Mouse (Mus musculus): ENCODE measurements at regions not wholly inside any gene's neighbourhood (a gene's known extent, or its start where the extent isn't known, plus 50 kb on each side); places are given as distances from the start of the nearest gene placed in this dataset.

GRCm38 (mm10) chr6:84514623-84515022, 79.1 kb downstream of the Cyp26b1 start:
- H3K4me3 ChIP-seq (ENCODE audit: low read depth, low read length), result no peak overlapping the region
- no peak overlapping the region for H3K27ac ChIP-seq (ENCODE audit: low read depth, low read length)
- 35% methylated on average over 3 of the region's 3 CpGs for WGBS
- H3K4me2 ChIP-seq (ENCODE audit: low read depth, low read length), result no peak overlapping the region
- no peaks in the 10 kb centered on the region for H3K9me3 ChIP-seq (ENCODE audit: control insufficient read depth, low read length)
- H3K4me1 ChIP-seq (ENCODE audit: control insufficient read depth, insufficient read depth, low read length), result no peaks in the 10 kb centered on the region
- peak; percentile 31; the same call in 1 of the 2 replicates for ATAC-seq (ENCODE audit: low read depth)
- H3K27me3 ChIP-seq (ENCODE audit: control insufficient read depth, insufficient read depth, low read length), result no peaks in the 10 kb centered on the region
- H3K36me3 ChIP-seq (ENCODE audit: control insufficient read depth, insufficient read depth, low read length), result no peaks in the 10 kb centered on the region
- no peak overlapping the region for H3K9ac ChIP-seq (replicated peaks; ENCODE audit: low read depth, low read length)

- Histone ChIP-seq H3K4me2 (ENCODE audit: low read depth, low read length) (no peak overlapping the region), H3K27ac (ENCODE audit: low read depth, low read length) (no peak overlapping the region), H3K27me3 (ENCODE audit: control insufficient read depth, insufficient read depth, low read length) (no peaks in the 10 kb centered on the region), H3K4me3 (ENCODE audit: low read depth, low read length) (no peak overlapping the region), H3K9me3 (ENCODE audit: control insufficient read depth, low read length) (no peaks in the 10 kb centered on the region), H3K36me3 (ENCODE audit: control insufficient read depth, insufficient read depth, low read length) (no peaks in the 10 kb centered on the region), H3K9ac (replicated peaks; ENCODE audit: low read depth, low read length) (no peak overlapping the region), H3K4me1 (ENCODE audit: control insufficient read depth, insufficient read depth, low read length) (no peaks in the 10 kb centered on the region)
- ATAC-seq (ENCODE audit: low read depth), result no peak
- 90% methylated on average over 3 of the region's 3 CpGs for WGBS
Measured at GRCm38 (mm10) chr6:84508598-84508997, 85.1 kb downstream of the Cyp26b1 start.

GRCm38 (mm10) chr6:84506675-84507074, 87.0 kb downstream of the Cyp26b1 start:
- Histone ChIP-seq H3K27ac (ENCODE audit: low read depth, low read length) (no peak overlapping the region), H3K9me3 (ENCODE audit: control insufficient read depth, low read length) (no peaks in the 10 kb centered on the region), H3K9ac (replicated peaks; ENCODE audit: low read depth, low read length) (no peak overlapping the region), H3K4me1 (ENCODE audit: control insufficient read depth, insufficient read depth, low read length) (no peaks in the 10 kb centered on the region), H3K4me2 (ENCODE audit: low read depth, low read length) (no peak overlapping the region), H3K27me3 (ENCODE audit: control insufficient read depth, insufficient read depth, low read length) (no peaks in the 10 kb centered on the region), H3K36me3 (ENCODE audit: control insufficient read depth, insufficient read depth, low read length) (no peaks in the 10 kb centered on the region), H3K4me3 (ENCODE audit: low read depth, low read length) (no peak overlapping the region)
- ATAC-seq (ENCODE audit: low read depth), result no peak
- 41% methylated on average over 1 of the region's 1 CpGs for WGBS

- WGBS, result 42% methylated on average over 13 of the region's 13 CpGs
- no peak overlapping the region for H3K4me2 ChIP-seq (ENCODE audit: low read depth, low read length)
- H3K4me3 ChIP-seq (ENCODE audit: low read depth, low read length), result no peak overlapping the region
- H3K4me1 ChIP-seq (ENCODE audit: control insufficient read depth, insufficient read depth, low read length), result no peaks in the 10 kb centered on the region
- no peak for ATAC-seq (ENCODE audit: low read depth)
- H3K36me3 ChIP-seq (ENCODE audit: control insufficient read depth, insufficient read depth, low read length), result no peaks in the 10 kb centered on the region
- no peak overlapping the region for H3K9ac ChIP-seq (replicated peaks; ENCODE audit: low read depth, low read length)
- no peaks in the 10 kb centered on the region for H3K27me3 ChIP-seq (ENCODE audit: control insufficient read depth, insufficient read depth, low read length)
- H3K9me3 ChIP-seq (ENCODE audit: control insufficient read depth, low read length), result no peaks in the 10 kb centered on the region
- H3K27ac ChIP-seq (ENCODE audit: low read depth, low read length), result no peak overlapping the region
Measured at GRCm38 (mm10) chr6:84500255-84500886, 93.3 kb downstream of the Cyp26b1 start.

GRCm38 (mm10) chr6:84498076-84498475, 95.6 kb downstream of the Cyp26b1 start:
- no peaks in the 10 kb centered on the region for H3K27me3 ChIP-seq (ENCODE audit: control insufficient read depth, insufficient read depth, low read length)
- H3K27ac ChIP-seq (ENCODE audit: low read depth, low read length), result no peak overlapping the region
- H3K9ac ChIP-seq (replicated peaks; ENCODE audit: low read depth, low read length), result no peak overlapping the region
- H3K4me2 ChIP-seq (ENCODE audit: low read depth, low read length), result no peak overlapping the region
- no peak for ATAC-seq (ENCODE audit: low read depth)
- WGBS, result 83% methylated on average over 9 of the region's 9 CpGs
- no peaks in the 10 kb centered on the region for H3K9me3 ChIP-seq (ENCODE audit: control insufficient read depth, low read length)
- no peaks in the 10 kb centered on the region for H3K4me1 ChIP-seq (ENCODE audit: control insufficient read depth, insufficient read depth, low read length)
- no peak overlapping the region for H3K4me3 ChIP-seq (ENCODE audit: low read depth, low read length)
- H3K36me3 ChIP-seq (ENCODE audit: control insufficient read depth, insufficient read depth, low read length), result no peaks in the 10 kb centered on the region

GRCm38 (mm10) chr6:84493676-84494075, 100.0 kb downstream of the Cyp26b1 start:
- Histone ChIP-seq H3K27me3 (ENCODE audit: control insufficient read depth, insufficient read depth, low read length) (no peaks in the 10 kb centered on the region), H3K4me1 (ENCODE audit: control insufficient read depth, insufficient read depth, low read length) (no peaks in the 10 kb centered on the region), H3K4me2 (ENCODE audit: low read depth, low read length) (no peak overlapping the region), H3K27ac (ENCODE audit: low read depth, low read length) (no peak overlapping the region), H3K9ac (replicated peaks; ENCODE audit: low read depth, low read length) (no peak overlapping the region), H3K9me3 (ENCODE audit: control insufficient read depth, low read length) (no peaks in the 10 kb centered on the region), H3K36me3 (ENCODE audit: control insufficient read depth, insufficient read depth, low read length) (no peaks in the 10 kb centered on the region), H3K4me3 (ENCODE audit: low read depth, low read length) (no peak overlapping the region)
- 81% methylated on average over 6 of the region's 6 CpGs for WGBS
- no peak for ATAC-seq (ENCODE audit: low read depth)

GRCm38 (mm10) chr6:84493169-84493568, 100.5 kb downstream of the Cyp26b1 start:
- no peak for ATAC-seq (ENCODE audit: low read depth)

GRCm38 (mm10) chr6:84492594-84492993, 101.1 kb downstream of the Cyp26b1 start:
- H3K27ac ChIP-seq (ENCODE audit: low read depth, low read length), result no peak overlapping the region
- H3K36me3 ChIP-seq (ENCODE audit: control insufficient read depth, insufficient read depth, low read length), result no peaks in the 10 kb centered on the region
- H3K4me3 ChIP-seq (ENCODE audit: low read depth, low read length), result no peak overlapping the region
- no peaks in the 10 kb centered on the region for H3K9me3 ChIP-seq (ENCODE audit: control insufficient read depth, low read length)
- no peak overlapping the region for H3K9ac ChIP-seq (replicated peaks; ENCODE audit: low read depth, low read length)
- no peak overlapping the region for H3K4me2 ChIP-seq (ENCODE audit: low read depth, low read length)
- no peak for ATAC-seq (ENCODE audit: low read depth)
- H3K27me3 ChIP-seq (ENCODE audit: control insufficient read depth, insufficient read depth, low read length), result no peaks in the 10 kb centered on the region
- 100% methylated on average over 2 of the region's 2 CpGs for WGBS
- no peaks in the 10 kb centered on the region for H3K4me1 ChIP-seq (ENCODE audit: control insufficient read depth, insufficient read depth, low read length)

More at GRCm38 (mm10) chr6:84493169-84493568, 100.5 kb downstream of the Cyp26b1 start:
- WGBS, result 58% methylated on average over 8 of the region's 8 CpGs
- no peak overlapping the region for H3K4me2 ChIP-seq (ENCODE audit: low read depth, low read length)
- no peaks in the 10 kb centered on the region for H3K36me3 ChIP-seq (ENCODE audit: control insufficient read depth, insufficient read depth, low read length)
- H3K4me1 ChIP-seq (ENCODE audit: control insufficient read depth, insufficient read depth, low read length), result no peaks in the 10 kb centered on the region
- no peak overlapping the region for H3K4me3 ChIP-seq (ENCODE audit: low read depth, low read length)
- H3K9ac ChIP-seq (replicated peaks; ENCODE audit: low read depth, low read length), result no peak overlapping the region
- no peak overlapping the region for H3K27ac ChIP-seq (ENCODE audit: low read depth, low read length)
- H3K9me3 ChIP-seq (ENCODE audit: control insufficient read depth, low read length), result no peaks in the 10 kb centered on the region
- H3K27me3 ChIP-seq (ENCODE audit: control insufficient read depth, insufficient read depth, low read length), result no peaks in the 10 kb centered on the region

- ATAC-seq (ENCODE audit: low read depth), result no peak
- Histone ChIP-seq H3K27me3 (ENCODE audit: control insufficient read depth, insufficient read depth, low read length) (no peaks in the 10 kb centered on the region), H3K27ac (ENCODE audit: low read depth, low read length) (no peak overlapping the region), H3K4me1 (ENCODE audit: control insufficient read depth, insufficient read depth, low read length) (no peaks in the 10 kb centered on the region), H3K4me2 (ENCODE audit: low read depth, low read length) (no peak overlapping the region), H3K9me3 (ENCODE audit: control insufficient read depth, low read length) (no peaks in the 10 kb centered on the region), H3K9ac (replicated peaks; ENCODE audit: low read depth, low read length) (no peak overlapping the region), H3K4me3 (ENCODE audit: low read depth, low read length) (no peak overlapping the region), H3K36me3 (ENCODE audit: control insufficient read depth, insufficient read depth, low read length) (no peaks in the 10 kb centered on the region)
- WGBS, result 82% methylated on average over 5 of the region's 5 CpGs
Measured at GRCm38 (mm10) chr6:84491106-84491505, 102.6 kb downstream of the Cyp26b1 start.

Data from neural tube, embryonic 14.5 days (tissue).